Mouse (Mus musculus) thymus, adult 2 months (tissue): ENCODE measurements at regions not wholly inside any gene's neighbourhood (a gene's known extent, or its start where the extent isn't known, plus 50 kb on each side); places are given as distances from the start of the nearest gene placed in this dataset.

Experiments used
- CTCF ChIP-seq: fragments of 200-500 bp; IDR thresholded peaks from 2 replicates; pipeline ENCODE4 v1.5.1; 2012; ENCODE audit warnings: mild to moderate bottlenecking, control low read depth, low read length, moderate library complexity, borderline replicate concordance; ENCODE audit not compliant: control insufficient read depth, poor library complexity, insufficient read depth; ENCODE audit errors: extremely low read depth
- POLR2A ChIP-seq: fragments of 200-500 bp; IDR thresholded peaks from 2 replicates; pipeline ENCODE4 v1.6.1; 2012; ENCODE audit warnings: mild to moderate bottlenecking, low read length, control low read depth, moderate library complexity; ENCODE audit not compliant: control insufficient read depth, poor library complexity, insufficient read depth; ENCODE audit errors: extremely low read depth

DNA sequence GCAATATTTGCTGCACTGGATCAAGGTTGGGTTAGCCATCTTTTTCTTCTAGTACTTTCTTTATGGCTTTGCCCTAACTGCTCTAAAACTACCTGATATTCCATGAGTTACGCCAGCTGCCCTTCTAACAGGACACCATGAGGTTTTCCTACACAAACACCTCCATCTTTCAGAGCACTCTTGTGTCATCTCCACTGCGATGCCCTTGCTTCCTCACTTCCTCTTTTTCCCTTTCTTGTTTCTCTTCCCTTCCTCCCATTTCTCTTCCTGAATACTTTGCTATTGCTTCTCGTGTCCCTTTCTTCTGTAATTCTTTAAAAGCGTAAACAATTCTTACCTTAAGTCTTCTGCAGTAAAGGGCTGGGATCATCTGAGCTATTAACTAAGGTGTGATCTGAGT lies 139.9 kb upstream of the Hhip start:
- TF ChIP-seq POLR2A (no peak), CTCF (no peak)
